Mouse (Mus musculus): ENCODE data around the gene Cdc14a. TPM values are rescaled to one million over a fixed set of nuclear protein-coding genes. Genes with fewer than 3 reads are reported as not detected.

The Cdc14a gene
- polyA plus RNA-seq, 1 experiment from 2014 or later, result 3.9 TPM

DNA sequence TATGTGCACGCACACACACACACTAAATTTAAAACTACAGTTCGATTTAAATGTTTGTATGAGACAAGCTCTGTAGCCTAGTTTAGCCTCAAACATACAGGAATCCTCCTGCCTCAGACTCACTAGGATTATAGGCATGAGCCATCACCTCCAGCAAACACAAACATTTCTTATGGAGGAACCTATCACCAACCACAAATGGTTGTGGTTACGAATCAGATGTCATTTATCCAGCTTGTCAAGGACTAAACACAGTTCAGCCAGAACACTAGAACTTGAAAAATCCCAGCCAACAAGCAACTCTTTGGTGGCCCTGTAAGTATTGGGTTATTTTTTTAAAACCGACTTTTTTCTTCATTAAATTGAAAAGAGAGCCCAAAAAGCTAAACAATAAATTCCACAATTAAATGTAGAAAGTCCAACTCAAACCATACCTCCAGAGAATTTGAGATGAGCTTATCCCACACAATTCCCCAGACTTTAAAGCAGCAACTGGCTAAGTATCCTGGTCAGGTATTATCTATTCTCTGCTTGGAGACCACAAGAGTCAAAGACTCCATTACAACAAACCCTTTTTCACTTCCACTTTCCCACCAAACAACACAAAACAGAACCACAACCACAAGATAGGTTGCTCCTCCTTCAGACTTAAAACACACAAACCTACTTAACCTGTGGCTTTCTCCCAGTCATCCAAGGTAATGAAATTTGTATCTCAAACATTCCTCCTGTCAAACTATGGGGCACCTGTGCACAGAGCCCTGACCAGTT lies 10.7 kb downstream of the Cdc14a start:
- Histone ChIP-seq H3K4me3 (no peak overlapping the region), H3K36me3 (peaks cover 3% of the 10 kb centered on the region; the same call in 1 of the 2 replicates), H3K4me2 (no peak overlapping the region), H3K27me3 (no peaks in the 10 kb centered on the region), H3K9me3 (replicated peaks) (no peaks in the 10 kb centered on the region), H3K27ac (no peak overlapping the region), H3K9ac (no peak overlapping the region), H3K4me1 (replicated peaks) (peaks cover 18% of the 10 kb centered on the region)
- ATAC-seq (replicated peaks; ENCODE audit: insufficient number of reproducible peaks, insufficient read depth, low FRiP score, low read depth), result no peak
- whole genome bisulfite sequencing, result 80% methylated on average over 4 of the region's 4 CpGs

DNA sequence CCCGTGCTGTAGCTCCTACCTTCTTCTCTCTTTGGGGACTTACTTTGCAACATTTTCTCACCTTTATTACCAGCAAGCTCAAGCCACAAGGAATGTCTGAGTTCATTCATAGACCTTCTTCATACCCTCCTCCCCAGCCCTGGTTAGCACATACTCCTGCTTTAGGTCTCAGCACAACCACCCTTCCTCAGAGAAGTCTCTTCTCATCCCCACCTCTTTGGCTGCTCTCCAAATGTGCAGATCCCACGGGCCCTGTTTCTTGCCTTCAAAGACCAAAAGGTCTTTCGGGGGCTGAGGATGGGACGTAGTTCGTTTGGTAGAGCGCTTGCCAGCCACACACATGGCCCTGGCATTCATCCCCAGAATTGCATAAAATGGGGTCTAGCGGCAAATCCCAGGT lies 13.8 kb downstream of the Cdc14a start:
- no peaks in the 10 kb centered on the region for H3K9me3 ChIP-seq (replicated peaks)
- peaks cover 3% of the 10 kb centered on the region; the same call in 1 of the 2 replicates for H3K36me3 ChIP-seq
- H3K27me3 ChIP-seq, result no peaks in the 10 kb centered on the region
- no peak for ATAC-seq (replicated peaks; ENCODE audit: insufficient number of reproducible peaks, insufficient read depth, low FRiP score, low read depth)
- no peak overlapping the region for H3K27ac ChIP-seq
- H3K4me1 ChIP-seq (replicated peaks), result peaks cover 18% of the 10 kb centered on the region
- 21% methylated on average over 7 of the region's 7 CpGs for WGBS
- H3K9ac ChIP-seq, result no peak overlapping the region
- no peak overlapping the region for H3K4me3 ChIP-seq
- peak overlapping the region; percentile 33 for H3K4me2 ChIP-seq

DNA sequence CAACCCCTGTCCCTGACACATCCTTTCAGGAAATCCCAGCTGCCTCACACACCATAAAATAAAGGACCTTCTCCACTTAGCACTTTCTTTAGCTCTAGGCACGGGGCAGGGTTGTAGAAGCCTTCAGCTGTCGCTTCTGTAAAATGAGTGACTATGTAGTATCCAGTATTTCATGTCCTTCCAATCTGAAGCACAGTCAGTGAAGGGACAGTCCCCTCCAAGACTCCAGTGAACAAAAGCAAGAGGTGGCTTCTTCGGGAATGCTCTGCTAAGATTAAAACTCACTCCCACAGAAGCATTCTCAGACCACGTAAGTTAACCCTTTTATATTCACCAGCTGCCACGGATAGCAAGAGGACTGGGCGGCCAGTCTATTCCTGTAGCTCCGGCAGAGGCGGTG lies 14.3 kb downstream of the Cdc14a start:
- Histone ChIP-seq H3K27me3 (no peaks in the 10 kb centered on the region), H3K4me3 (no peak overlapping the region), H3K27ac (no peak overlapping the region), H3K4me1 (replicated peaks) (peaks cover 18% of the 10 kb centered on the region), H3K9ac (no peak overlapping the region), H3K36me3 (peaks cover under 1% of the 10 kb centered on the region; the same call in 1 of the 2 replicates), H3K4me2 (peak overlapping the region; percentile 33), H3K9me3 (replicated peaks) (no peaks in the 10 kb centered on the region)
- WGBS, result 36% methylated on average over 8 of the region's 8 CpGs
- ATAC-seq (replicated peaks; ENCODE audit: insufficient number of reproducible peaks, insufficient read depth, low FRiP score, low read depth), result no peak

DNA sequence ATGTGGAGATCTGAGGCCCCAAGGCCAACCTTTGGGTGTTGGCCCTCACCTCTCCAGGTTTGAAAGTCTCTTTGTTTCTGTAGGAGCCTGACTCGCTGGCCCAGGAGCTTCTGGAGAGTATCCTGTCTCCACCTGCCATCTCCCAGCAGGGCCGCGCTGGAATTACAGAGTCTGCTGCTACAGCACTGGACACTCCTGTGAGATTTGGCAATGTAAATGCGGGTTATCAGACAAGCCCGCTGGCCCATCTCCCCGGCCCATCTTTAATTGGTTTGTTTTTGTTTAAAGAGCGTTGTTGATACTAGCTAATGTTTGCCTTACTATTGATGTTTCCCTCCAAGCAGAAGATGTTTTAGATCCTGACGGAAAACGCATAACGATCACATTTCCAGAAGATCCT lies 15.0 kb downstream of the Cdc14a start:
- H3K27ac ChIP-seq, result no peak overlapping the region
- no peak overlapping the region for H3K9ac ChIP-seq
- H3K27me3 ChIP-seq, result no peaks in the 10 kb centered on the region
- H3K4me2 ChIP-seq, result no peak overlapping the region
- WGBS, result 71% methylated on average over 10 of the region's 10 CpGs
- H3K36me3 ChIP-seq, result no peaks in the 10 kb centered on the region
- H3K4me1 ChIP-seq (replicated peaks), result peaks cover 18% of the 10 kb centered on the region
- ATAC-seq (replicated peaks; ENCODE audit: insufficient number of reproducible peaks, insufficient read depth, low FRiP score, low read depth), result no peak
- no peak overlapping the region for H3K4me3 ChIP-seq
- H3K9me3 ChIP-seq (replicated peaks), result no peaks in the 10 kb centered on the region

DNA sequence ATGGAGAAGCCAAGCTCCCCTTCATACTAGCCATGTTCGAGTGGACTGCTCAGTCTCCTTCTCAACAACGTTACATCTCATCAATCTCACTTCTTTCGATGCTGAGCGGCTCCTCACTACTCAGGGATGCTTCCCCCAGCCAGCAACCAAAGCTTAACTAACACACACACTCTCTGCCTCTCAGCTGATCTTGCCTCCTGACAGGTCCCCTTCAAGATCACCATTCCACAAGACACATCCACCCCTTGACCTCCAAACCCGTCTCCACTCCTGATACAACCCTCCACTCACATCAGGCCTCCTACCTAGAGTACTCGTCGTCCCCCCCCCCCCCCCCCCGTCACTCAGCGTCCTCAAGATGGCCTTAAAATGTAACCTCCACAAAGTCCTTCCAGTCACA lies 18.3 kb downstream of the Cdc14a start:
- 52% methylated on average over 9 of the region's 9 CpGs for WGBS
- ATAC-seq (replicated peaks; ENCODE audit: insufficient number of reproducible peaks, insufficient read depth, low FRiP score, low read depth), result no peak
- Histone ChIP-seq H3K27me3 (no peaks in the 10 kb centered on the region), H3K36me3 (no peaks in the 10 kb centered on the region), H3K27ac (no peak overlapping the region), H3K9me3 (replicated peaks) (no peaks in the 10 kb centered on the region), H3K9ac (no peak overlapping the region), H3K4me3 (no peak overlapping the region), H3K4me2 (no peak overlapping the region), H3K4me1 (replicated peaks) (peaks cover 12% of the 10 kb centered on the region)

DNA sequence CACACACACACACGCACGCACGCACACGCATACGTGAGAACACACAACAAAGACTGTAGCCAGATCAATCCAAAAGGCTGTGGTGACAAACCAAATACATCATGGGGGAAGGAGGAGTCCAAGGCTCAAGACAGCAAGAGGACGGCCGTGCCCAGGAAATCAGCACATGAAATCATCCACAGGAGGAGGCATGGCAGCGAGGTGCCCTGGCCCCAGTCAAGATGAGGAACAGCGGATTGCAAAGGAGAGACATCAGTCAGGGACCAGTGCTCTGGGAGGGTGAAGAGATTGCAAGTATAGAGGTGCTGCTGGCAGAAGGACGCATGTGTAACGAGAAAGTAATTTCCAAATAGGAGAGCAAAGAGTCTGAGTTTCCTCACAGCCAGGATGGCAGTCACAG lies 22.4 kb downstream of the Cdc14a start:
- Histone ChIP-seq H3K4me3 (no peak overlapping the region), H3K27me3 (no peaks in the 10 kb centered on the region), H3K36me3 (no peaks in the 10 kb centered on the region), H3K4me2 (no peak overlapping the region), H3K9me3 (replicated peaks) (no peaks in the 10 kb centered on the region), H3K4me1 (replicated peaks) (no peaks in the 10 kb centered on the region; the same call in none of the 2 replicates), H3K27ac (no peak overlapping the region), H3K9ac (no peak overlapping the region)
- 85% methylated on average over 11 of the region's 11 CpGs for WGBS
- no peak for ATAC-seq (replicated peaks; ENCODE audit: insufficient number of reproducible peaks, insufficient read depth, low FRiP score, low read depth)

DNA sequence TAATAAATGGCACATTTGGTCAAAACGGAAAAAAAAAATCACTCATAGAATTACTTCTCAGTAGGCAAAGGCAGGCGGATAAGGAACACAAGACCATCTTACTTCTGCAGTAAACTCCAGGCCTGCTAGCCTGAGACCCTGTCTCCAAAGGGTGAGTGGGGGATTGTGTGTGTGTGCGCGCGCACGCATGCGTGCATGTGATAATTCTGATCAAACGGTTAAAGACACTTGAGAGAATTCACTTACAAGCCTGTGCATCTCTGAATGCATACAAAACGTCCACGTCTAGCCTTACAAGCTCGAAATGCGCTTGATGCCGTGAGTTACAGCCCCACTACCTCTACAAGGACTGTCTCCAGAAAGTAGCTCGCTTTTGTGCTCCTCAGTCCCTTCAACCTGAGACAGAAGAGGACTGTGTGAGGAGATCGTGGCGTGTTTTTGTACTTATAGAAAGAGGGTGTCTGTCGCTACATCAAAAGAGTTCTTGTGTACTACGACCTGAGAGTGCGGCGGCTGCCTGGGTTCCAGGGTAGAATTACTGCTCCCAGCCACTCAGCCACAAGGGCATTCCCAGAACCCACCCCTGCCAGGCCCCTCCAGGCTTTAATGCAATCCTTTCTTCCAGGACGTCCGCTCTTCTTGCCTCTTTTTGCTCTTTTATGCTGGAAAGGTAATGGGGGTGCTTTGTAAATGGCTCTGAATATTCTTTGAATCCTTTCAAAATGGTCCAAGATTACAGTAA lies 24.3 kb downstream of the Cdc14a start:
- H3K4me3 ChIP-seq, result no peak overlapping the region
- ATAC-seq (replicated peaks; ENCODE audit: insufficient number of reproducible peaks, insufficient read depth, low FRiP score, low read depth), result no peak
- no peaks in the 10 kb centered on the region; the same call in 1 of the 2 replicates for H3K4me1 ChIP-seq (replicated peaks)
- H3K4me2 ChIP-seq, result no peak overlapping the region
- 81% methylated on average over 22 of the region's 22 CpGs for WGBS
- no peaks in the 10 kb centered on the region for H3K9me3 ChIP-seq (replicated peaks)
- no peak overlapping the region for H3K27ac ChIP-seq
- no peak overlapping the region for H3K9ac ChIP-seq
- H3K27me3 ChIP-seq, result no peaks in the 10 kb centered on the region
- H3K36me3 ChIP-seq, result no peaks in the 10 kb centered on the region

DNA sequence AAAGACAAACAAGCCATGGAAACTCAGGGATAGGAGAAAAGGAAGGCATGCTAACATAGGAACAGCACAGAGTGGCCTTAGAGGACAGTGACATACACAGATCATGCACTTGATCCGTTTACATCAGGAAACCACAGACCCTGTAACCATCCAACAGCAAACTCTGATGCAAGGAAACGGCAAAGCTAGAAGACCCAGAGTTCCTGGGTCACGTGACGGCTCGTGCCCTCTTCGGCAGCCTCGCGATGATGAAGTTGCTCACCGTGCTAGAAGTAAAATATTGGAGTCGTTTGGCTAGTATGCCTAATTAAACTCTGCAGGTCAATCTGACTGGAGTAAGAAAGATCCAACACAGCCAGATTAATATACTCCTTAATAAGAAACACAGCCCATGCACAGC lies 25.3 kb downstream of the Cdc14a start:
- no peaks in the 10 kb centered on the region; the same call in 1 of the 2 replicates for H3K4me1 ChIP-seq (replicated peaks)
- no peak overlapping the region for H3K27ac ChIP-seq
- no peak overlapping the region for H3K9ac ChIP-seq
- H3K4me3 ChIP-seq, result no peak overlapping the region
- WGBS, result 81% methylated on average over 10 of the region's 10 CpGs
- H3K36me3 ChIP-seq, result no peaks in the 10 kb centered on the region
- no peaks in the 10 kb centered on the region for H3K9me3 ChIP-seq (replicated peaks)
- no peak overlapping the region for H3K4me2 ChIP-seq
- ATAC-seq (replicated peaks; ENCODE audit: insufficient number of reproducible peaks, insufficient read depth, low FRiP score, low read depth), result no peak
- no peaks in the 10 kb centered on the region for H3K27me3 ChIP-seq

DNA sequence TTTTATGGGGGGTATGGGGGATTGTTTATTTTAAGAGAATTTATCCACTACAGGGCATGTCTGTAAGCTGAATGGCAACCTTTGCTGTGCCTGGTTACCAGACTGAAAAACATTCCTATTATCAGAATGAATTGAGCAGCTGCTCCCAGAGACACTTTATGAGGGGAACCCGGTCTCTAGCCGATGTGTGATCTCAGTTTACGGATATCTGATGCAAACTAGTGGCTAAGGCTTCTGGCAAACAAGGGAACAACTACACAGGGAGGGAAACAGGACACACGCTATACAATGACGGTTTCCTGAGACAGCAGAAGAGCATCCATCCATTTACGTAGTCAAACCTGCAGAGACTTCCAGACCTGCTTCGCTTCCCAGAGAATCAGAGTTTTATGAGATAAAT lies 25.9 kb downstream of the Cdc14a start:
- no peak overlapping the region for H3K27ac ChIP-seq
- no peak for ATAC-seq (replicated peaks; ENCODE audit: insufficient number of reproducible peaks, insufficient read depth, low FRiP score, low read depth)

DNA sequence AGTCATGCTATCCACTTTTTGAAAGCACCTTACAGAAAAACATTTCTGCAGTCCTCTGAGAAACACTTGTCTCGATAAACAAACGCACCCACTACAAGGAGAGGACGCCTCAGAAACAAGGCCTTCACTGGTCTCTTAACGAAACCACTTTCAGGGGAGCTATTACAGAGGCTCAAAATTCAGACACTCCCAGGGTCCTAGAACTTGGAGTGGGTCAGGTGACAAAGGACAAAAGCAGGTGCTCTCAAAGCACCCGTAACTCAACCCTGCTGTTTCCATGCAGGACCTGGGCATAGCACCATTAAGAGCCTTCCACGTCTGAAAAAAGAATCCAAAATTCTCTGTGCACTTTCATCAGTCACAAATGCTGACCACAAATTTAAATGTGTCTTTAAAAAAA lies 26.5 kb downstream of the Cdc14a start:
- WGBS, result 87% methylated on average over 6 of the region's 6 CpGs
- Histone ChIP-seq H3K9me3 (replicated peaks) (no peaks in the 10 kb centered on the region), H3K27ac (no peak overlapping the region), H3K36me3 (no peaks in the 10 kb centered on the region), H3K9ac (no peak overlapping the region), H3K4me2 (no peak overlapping the region), H3K27me3 (no peaks in the 10 kb centered on the region), H3K4me1 (replicated peaks) (no peaks in the 10 kb centered on the region; the same call in 1 of the 2 replicates), H3K4me3 (no peak overlapping the region)
- no peak for ATAC-seq (replicated peaks; ENCODE audit: insufficient number of reproducible peaks, insufficient read depth, low FRiP score, low read depth)

More for the DNA sequence above, 25.9 kb downstream of the Cdc14a start:
- no peak overlapping the region for H3K4me2 ChIP-seq
- H3K36me3 ChIP-seq, result no peaks in the 10 kb centered on the region
- no peak overlapping the region for H3K4me3 ChIP-seq
- no peak overlapping the region for H3K9ac ChIP-seq
- no peaks in the 10 kb centered on the region for H3K27me3 ChIP-seq
- no peaks in the 10 kb centered on the region; the same call in 1 of the 2 replicates for H3K4me1 ChIP-seq (replicated peaks)
- 79% methylated on average over 7 of the region's 7 CpGs for WGBS
- H3K9me3 ChIP-seq (replicated peaks), result no peaks in the 10 kb centered on the region

DNA sequence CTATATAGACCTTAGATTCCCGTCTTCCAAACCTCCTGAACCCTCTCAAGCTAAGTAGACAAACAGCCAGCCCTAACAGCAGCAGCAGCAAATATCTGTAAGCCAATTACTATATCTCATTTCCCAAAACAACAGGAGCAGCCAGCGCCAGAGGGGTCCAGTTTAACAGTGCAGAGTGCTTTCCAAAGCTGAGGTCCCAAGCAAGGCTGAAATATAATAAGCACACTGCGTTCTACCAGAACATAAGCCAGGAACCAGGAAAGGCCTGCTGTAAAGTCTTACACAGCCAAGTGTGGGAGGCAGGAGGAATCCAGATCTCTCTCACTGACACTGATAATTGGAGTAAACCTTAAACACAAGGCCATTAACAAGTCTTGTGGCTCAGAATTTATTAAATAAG lies 27.3 kb downstream of the Cdc14a start:
- Histone ChIP-seq H3K4me2 (no peak overlapping the region), H3K27me3 (no peaks in the 10 kb centered on the region), H3K36me3 (no peaks in the 10 kb centered on the region), H3K9me3 (replicated peaks) (no peaks in the 10 kb centered on the region), H3K9ac (no peak overlapping the region), H3K4me3 (no peak overlapping the region), H3K4me1 (replicated peaks) (no peaks in the 10 kb centered on the region; the same call in 1 of the 2 replicates), H3K27ac (no peak overlapping the region)
- WGBS, result 64% methylated on average over 3 of the region's 3 CpGs
- ATAC-seq (replicated peaks; ENCODE audit: insufficient number of reproducible peaks, insufficient read depth, low FRiP score, low read depth), result no peak

All from heart, embryonic 15.5 days (tissue).